Mouse (Mus musculus) olfactory bulb, adult 2 months (tissue): ENCODE results near the gene Foxn1.

Source experiments
- CTCF ChIP-seq: fragments of 200-500 bp; IDR thresholded peaks from 2 replicates; pipeline ENCODE4 v1.5.1; 2012; ENCODE audit warnings: low read depth, mild to moderate bottlenecking, low read length, moderate library complexity; ENCODE audit not compliant: insufficient read depth
- POLR2A ChIP-seq: fragments of 200-500 bp; IDR thresholded peaks from 2 replicates; pipeline ENCODE4 v1.6.1; 2012; ENCODE audit warnings: mild to moderate bottlenecking, low read depth, low read length, moderate library complexity; ENCODE audit not compliant: insufficient read depth

DNA sequence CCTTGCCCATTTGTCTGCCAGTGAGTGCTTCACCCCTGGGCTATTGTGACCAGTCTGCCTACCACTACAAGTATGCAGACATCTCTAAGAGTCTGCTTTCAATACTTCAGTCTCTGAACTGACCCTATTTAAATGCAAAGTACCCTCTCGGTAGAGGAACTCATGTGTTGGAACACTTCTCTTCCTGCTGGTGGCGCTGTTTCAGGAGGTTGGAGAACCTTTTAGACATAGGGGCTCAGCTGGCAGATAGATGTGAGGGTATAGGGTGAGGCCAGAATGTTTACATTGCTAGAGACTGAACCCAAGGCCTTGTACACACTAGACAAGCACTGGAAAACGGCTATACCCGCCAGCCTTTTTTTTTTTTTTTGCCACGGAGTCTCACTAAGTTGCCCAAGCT lies 42.0 kb upstream of the Foxn1 start:
- TF ChIP-seq CTCF, result no peak
- no peak for TF ChIP-seq POLR2A
